Mouse (Mus musculus): ENCODE results near the gene Plac1. TPM values are rescaled to one million over a fixed set of nuclear protein-coding genes. Genes with fewer than 3 reads are reported as not detected.
"Not testable (repeated sequence)": the region's sequence is repeated elsewhere in the genome, so short reads cannot be mapped to it uniquely, and the experiment has no call there.

Gene Plac1
- total RNA-seq (2014; rRNA removed) (not detected in 2 replicates), polyA plus RNA-seq (2012; rRNA removed) (not detected in 2 replicates)

DNA sequence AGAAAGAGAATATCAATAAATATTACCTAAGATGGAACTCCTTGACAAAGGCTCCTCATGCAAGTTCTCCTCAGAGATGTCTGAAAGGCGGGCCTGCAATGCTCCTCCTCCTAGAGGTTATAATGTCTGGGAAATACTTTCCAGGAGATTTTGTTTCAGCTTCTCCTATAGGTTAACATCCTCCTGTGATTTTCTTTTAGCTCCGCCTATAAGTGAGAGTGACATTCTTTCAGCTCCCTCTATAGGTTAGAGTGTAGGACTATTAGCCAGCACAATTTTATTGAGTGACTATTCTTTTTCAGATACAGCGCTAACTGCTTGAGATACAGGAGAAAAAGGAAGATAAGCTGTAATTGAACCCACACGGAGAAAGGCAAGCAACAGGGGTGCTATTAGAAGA, at the start of gene Plac1:
Gene Plac1 (minus strand): TSS at position 101 of the 400 bp plus-strand sequence.
- H3K27ac ChIP-seq (replicated peaks; ENCODE audit: insufficient read depth, low read depth, low read length): no peak within 1 kb of the TSS
- no peak within 1 kb of the TSS for H3K9ac ChIP-seq (ENCODE audit: low read depth, low read length)
- no peaks in the 10 kb centered on the region for H3K79me2 ChIP-seq (ENCODE audit: control insufficient read depth, insufficient read depth, low read length)
- DNase-seq (ENCODE audit: extremely low read depth, low read depth, low spot score): no peak
- no peak within 1 kb of the TSS for H3K4me3 ChIP-seq (ENCODE audit: insufficient read depth, low read depth, low read length)
- no peaks in the 10 kb centered on the region for H3K36me3 ChIP-seq (ENCODE audit: control insufficient read depth, insufficient read depth, low read length)
- H3K27me3 ChIP-seq (ENCODE audit: control insufficient read depth, insufficient read depth, low read length): no peaks in the 10 kb centered on the region
- TF ChIP-seq CTCF (IDR thresholded peaks at IDR 0.05; ENCODE audit: low read depth, low read length) (no peak), POLR2A (IDR thresholded peaks at IDR 0.05; ENCODE audit: extremely low read depth, insufficient read depth, low read length) (no peak)
- 74% methylated on average over 4 of the region's 4 CpGs for WGBS
- no peaks in the 10 kb centered on the region for H3K4me1 ChIP-seq (ENCODE audit: control insufficient read depth, insufficient read depth, low read length)

- 72% methylated on average over 5 of the region's 5 CpGs for WGBS
These were observed 48.0 kb upstream of the Plac1 start for GRCm38 (mm10) chrX:53287924-53288323.

DNA sequence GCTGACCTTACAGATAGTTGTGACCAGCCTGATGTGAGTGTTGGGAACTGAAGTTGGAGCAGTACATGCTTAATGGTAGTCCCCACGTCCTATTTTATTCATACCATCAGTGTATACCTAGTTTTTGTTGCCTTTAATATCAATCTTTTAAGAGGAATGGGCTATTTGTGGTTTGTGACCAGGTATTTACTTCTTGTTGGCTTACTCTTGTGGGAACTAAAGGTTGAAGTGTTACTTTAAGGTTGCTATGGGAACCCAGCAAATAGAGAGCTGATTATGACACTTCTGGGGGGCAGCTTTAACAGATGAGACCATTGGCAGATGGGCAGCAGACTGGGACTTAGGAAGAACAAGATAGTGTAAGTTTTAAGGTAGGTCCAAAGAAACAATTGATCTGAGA, 33.2 kb upstream of the Plac1 start, which contains the start of gene Fam122c:
Gene Fam122c (plus strand): TSS at position 301 of the 400 bp plus-strand sequence.
- Histone ChIP-seq H3K27ac (replicated peaks; ENCODE audit: insufficient read depth, low read depth, low read length) (no peak within 1 kb of the TSS), H3K36me3 (ENCODE audit: control insufficient read depth, insufficient read depth, low read length) (no peaks in the 10 kb centered on the region), H3K4me1 (ENCODE audit: control insufficient read depth, insufficient read depth, low read length) (no peaks in the 10 kb centered on the region), H3K79me2 (ENCODE audit: control insufficient read depth, insufficient read depth, low read length) (no peaks in the 10 kb centered on the region), H3K9ac (ENCODE audit: low read depth, low read length) (no peak within 1 kb of the TSS), H3K27me3 (ENCODE audit: control insufficient read depth, insufficient read depth, low read length) (no peaks in the 10 kb centered on the region), H3K4me3 (ENCODE audit: insufficient read depth, low read depth, low read length) (no peak within 1 kb of the TSS)
- DNase-seq (ENCODE audit: extremely low read depth, low read depth, low spot score): no peak
- WGBS: 79% methylated on average over 1 of the region's 1 CpGs
- TF ChIP-seq POLR2A (IDR thresholded peaks at IDR 0.05; ENCODE audit: extremely low read depth, insufficient read depth, low read length) (no peak), CTCF (IDR thresholded peaks at IDR 0.05; ENCODE audit: low read depth, low read length) (no peak)

More at GRCm38 (mm10) chrX:53287924-53288323, 48.0 kb upstream of the Plac1 start:
- Histone ChIP-seq H3K4me3 (ENCODE audit: insufficient read depth, low read depth, low read length) (no peak overlapping the region), H3K79me2 (ENCODE audit: control insufficient read depth, insufficient read depth, low read length) (no peaks in the 10 kb centered on the region), H3K27me3 (ENCODE audit: control insufficient read depth, insufficient read depth, low read length) (no peaks in the 10 kb centered on the region), H3K36me3 (ENCODE audit: control insufficient read depth, insufficient read depth, low read length) (no peaks in the 10 kb centered on the region), H3K27ac (replicated peaks; ENCODE audit: insufficient read depth, low read depth, low read length) (no peak overlapping the region), H3K9ac (ENCODE audit: low read depth, low read length) (no peak overlapping the region), H3K4me1 (ENCODE audit: control insufficient read depth, insufficient read depth, low read length) (no peaks in the 10 kb centered on the region)
- DNase-seq (ENCODE audit: extremely low read depth, low read depth, low spot score): no peak
- TF ChIP-seq CTCF (IDR thresholded peaks at IDR 0.05; ENCODE audit: low read depth, low read length) (no peak), POLR2A (IDR thresholded peaks at IDR 0.05; ENCODE audit: extremely low read depth, insufficient read depth, low read length) (no peak)

DNA sequence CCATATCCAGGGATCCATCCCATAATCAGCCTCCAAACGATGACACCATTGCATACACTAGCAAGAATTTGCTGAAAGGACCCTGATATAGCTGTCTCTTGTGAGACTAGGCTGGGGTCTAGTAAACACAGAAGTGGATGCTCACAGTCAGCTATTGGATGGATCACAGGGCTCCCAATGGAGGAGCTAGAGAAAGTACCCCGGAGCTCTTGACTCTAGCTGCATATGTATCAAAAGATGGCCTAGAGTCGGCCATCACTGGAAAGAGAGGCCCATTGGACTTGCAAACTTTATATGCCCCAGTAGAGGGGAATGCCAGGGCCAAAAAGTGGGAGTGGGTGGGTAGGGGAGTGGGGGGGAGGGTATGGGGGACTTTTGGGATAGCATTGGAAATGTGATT, 31.7 kb upstream of the Plac1 start:
- not testable (repeated sequence) for H3K27me3 ChIP-seq (ENCODE audit: control insufficient read depth, insufficient read depth, low read length); H3K36me3 ChIP-seq (ENCODE audit: control insufficient read depth, insufficient read depth, low read length); H3K4me3 ChIP-seq (ENCODE audit: insufficient read depth, low read depth, low read length); H3K27ac ChIP-seq (replicated peaks; ENCODE audit: insufficient read depth, low read depth, low read length); H3K79me2 ChIP-seq (ENCODE audit: control insufficient read depth, insufficient read depth, low read length); H3K9ac ChIP-seq (ENCODE audit: low read depth, low read length); H3K4me1 ChIP-seq (ENCODE audit: control insufficient read depth, insufficient read depth, low read length); DNase-seq (ENCODE audit: extremely low read depth, low read depth, low spot score)
- 88% methylated on average over 3 of the region's 3 CpGs for WGBS

DNA sequence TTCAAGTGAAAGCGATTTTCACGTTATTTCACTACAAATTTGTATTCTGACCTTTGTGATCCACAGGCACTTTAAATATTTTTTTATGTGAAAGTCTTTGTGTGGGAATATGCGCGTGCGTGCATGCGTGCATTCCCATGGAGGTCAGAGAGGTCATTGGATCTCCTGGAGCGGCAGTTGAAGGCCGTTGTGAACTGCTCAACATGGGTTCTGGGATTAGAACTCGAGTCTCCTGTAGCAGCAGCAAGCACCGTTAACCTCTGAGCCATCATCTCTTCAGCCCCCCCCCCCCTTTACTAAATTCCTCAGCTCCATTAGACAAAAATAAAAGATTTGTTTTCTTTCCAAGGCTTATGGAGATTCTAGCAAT, 30.1 kb upstream of the Plac1 start:
- TF ChIP-seq POLR2A (IDR thresholded peaks at IDR 0.05; ENCODE audit: extremely low read depth, insufficient read depth, low read length) (no peak), CTCF (IDR thresholded peaks at IDR 0.05; ENCODE audit: low read depth, low read length) (no peak)
- Histone ChIP-seq H3K27ac (replicated peaks; ENCODE audit: insufficient read depth, low read depth, low read length) (no peak overlapping the region), H3K4me3 (ENCODE audit: insufficient read depth, low read depth, low read length) (0 out of 2 replicates have a peak overlapping the region, but pooled peaks have one; percentile 3), H3K27me3 (ENCODE audit: control insufficient read depth, insufficient read depth, low read length) (no peaks in the 10 kb centered on the region), H3K9ac (ENCODE audit: low read depth, low read length) (no peak overlapping the region), H3K79me2 (ENCODE audit: control insufficient read depth, insufficient read depth, low read length) (no peaks in the 10 kb centered on the region), H3K36me3 (ENCODE audit: control insufficient read depth, insufficient read depth, low read length) (no peaks in the 10 kb centered on the region), H3K4me1 (ENCODE audit: control insufficient read depth, insufficient read depth, low read length) (no peaks in the 10 kb centered on the region)
- DNase-seq (ENCODE audit: extremely low read depth, low read depth, low spot score): no peak
- WGBS: 6% methylated on average over 10 of the region's 10 CpGs

GRCm38 (mm10) chrX:53269289-53270062, 29.6 kb upstream of the Plac1 start, which contains the start of gene Fam122b:
TSS of gene Fam122b (minus strand) at chrX:53269805.
- Histone ChIP-seq H3K4me3 (ENCODE audit: insufficient read depth, low read depth, low read length) (peak within 1 kb of the TSS; percentile 91), H3K27me3 (ENCODE audit: control insufficient read depth, insufficient read depth, low read length) (no peaks in the 10 kb centered on the region), H3K27ac (replicated peaks; ENCODE audit: insufficient read depth, low read depth, low read length) (no peak within 1 kb of the TSS), H3K36me3 (ENCODE audit: control insufficient read depth, insufficient read depth, low read length) (no peaks in the 10 kb centered on the region), H3K79me2 (ENCODE audit: control insufficient read depth, insufficient read depth, low read length) (no peaks in the 10 kb centered on the region), H3K9ac (ENCODE audit: low read depth, low read length) (peak within 1 kb of the TSS; percentile 63), H3K4me1 (ENCODE audit: control insufficient read depth, insufficient read depth, low read length) (no peaks in the 10 kb centered on the region)
- peak; percentile 66 for DNase-seq (ENCODE audit: extremely low read depth, low read depth, low spot score)
- WGBS: under 1% methylated on average over 36 of the region's 40 CpGs
- TF ChIP-seq POLR2A (IDR thresholded peaks at IDR 0.05; ENCODE audit: extremely low read depth, insufficient read depth, low read length) (0 out of 2 replicates have a peak, but pooled peaks have one; percentile 6), CTCF (IDR thresholded peaks at IDR 0.05; ENCODE audit: low read depth, low read length) (no peak)

Data from liver, adult 2 months (tissue).